ENCODE assay signal across 8 mouse cellular contexts in genomic region chr12:38928786-38929351, GRCm38 (mm10).
A peak's percentile ranks its signal among the peaks of the same experiment; 100 is the strongest.
DNase-seq lines count a peak whose midpoint lies in the region; ATAC-seq and TF ChIP-seq lines count a peak whose summit lies in the region.

No protein-coding gene starts in this region.

- no peaks in the 10 kb centered on the region for H3K27me3 ChIP-seq in MEL (ENCODE audit: control insufficient read depth in 1 of 2, insufficient read depth in 2 of 2, low read length in 2 of 2)
- no peaks in the 10 kb centered on the region for H3K27me3 ChIP-seq in kidney, postnatal 0 days (ENCODE audit: insufficient read depth, low read length)
- no peaks in the 10 kb centered on the region for H3K27me3 ChIP-seq in stomach, embryonic 15.5 days (replicated peaks)

- H3K4me1 ChIP-seq in MEL (ENCODE audit: control insufficient read depth in 1 of 2, insufficient read depth in 2 of 2, low read length in 2 of 2): no peaks in the 10 kb centered on the region
- H3K4me1 ChIP-seq in kidney, postnatal 0 days (replicated peaks; ENCODE audit: insufficient read depth, low read length): no peaks in the 10 kb centered on the region
- no peaks in the 10 kb centered on the region for H3K4me1 ChIP-seq in stomach, embryonic 15.5 days

- peak overlapping the region; percentile 9 to 12; a peak in 1 of 4 replicates for H3K4me3 ChIP-seq in MEL (ENCODE audit: control insufficient read depth in 1 of 2, insufficient read depth in 1 of 2, low read depth in 2 of 2, low read length in 2 of 2)
- H3K4me3 ChIP-seq in kidney, postnatal 0 days (replicated peaks; ENCODE audit: low read depth, low read length): no peak overlapping the region
- H3K4me3 ChIP-seq in stomach, embryonic 15.5 days (replicated peaks): no peak overlapping the region

- H3K4me2 ChIP-seq in kidney, postnatal 0 days (ENCODE audit: low read length): peak overlapping the region; percentile 21; the same call in 1 of the 2 replicates
- H3K4me2 ChIP-seq in stomach, embryonic 15.5 days: no peak overlapping the region

- no peaks in the 10 kb centered on the region for H3K36me3 ChIP-seq in MEL (ENCODE audit: control insufficient read depth in 1 of 2, insufficient read depth in 2 of 2, low read length in 2 of 2)
- H3K36me3 ChIP-seq in kidney, postnatal 0 days (ENCODE audit: insufficient read depth, low read length): no peaks in the 10 kb centered on the region
- no peaks in the 10 kb centered on the region for H3K36me3 ChIP-seq in stomach, embryonic 15.5 days

- 30% methylated on average over 11 of the region's 11 CpGs for WGBS in kidney, postnatal 0 days
- WGBS in stomach, embryonic 15.5 days: 42% methylated on average over 11 of the region's 11 CpGs

- H3K79me2 ChIP-seq in MEL (ENCODE audit: control insufficient read depth, insufficient read depth, low read length, poor library complexity): no peaks in the 10 kb centered on the region

- H3K9ac ChIP-seq in MEL (ENCODE audit: control insufficient read depth, low read depth, low read length, poor library complexity, severe bottlenecking): no peak overlapping the region
- H3K9ac ChIP-seq in kidney, postnatal 0 days (ENCODE audit: low read depth, low read length): no peak overlapping the region
- H3K9ac ChIP-seq in stomach, embryonic 15.5 days: no peak overlapping the region

- DNase-seq in adrenal gland, adult (ENCODE audit: inconsistent age in 2 of 2, low spot score in 1 of 2): peak; percentile 55 to 82
- DNase-seq in adrenal gland, postnatal 4 days (ENCODE audit: low spot score in 2 of 2): no peak
- peak; percentile 9 for DNase-seq in MEL (ENCODE audit: low read depth, low spot score)
- peak; percentile 31 to 50 for DNase-seq in cerebellum, postnatal 10 days
- DNase-seq in kidney, postnatal 0 days (ENCODE audit: low spot score): peak; percentile 52

- no peak for TF ChIP-seq CTCF in MEL (IDR thresholded peaks at IDR 0.05 in 2 of 3, conservative IDR thresholded peaks at IDR 0.05 in 1 of 3; ENCODE audit: control insufficient read depth in 1 of 3, insufficient read depth in 1 of 3, low read depth in 2 of 3, low read length in 3 of 3, poor library complexity in 1 of 3, severe bottlenecking in 1 of 3)
- TF ChIP-seq CTCF in kidney, postnatal 0 days (IDR thresholded peaks at IDR 0.05; ENCODE audit: low read depth): no peak

- H3K27ac ChIP-seq in MEL (ENCODE audit: control insufficient read depth, low read depth, low read length): no peak overlapping the region
- no peak overlapping the region for H3K27ac ChIP-seq in kidney, postnatal 0 days
- no peak overlapping the region for H3K27ac ChIP-seq in stomach, embryonic 15.5 days

- H3K9me3 ChIP-seq in MEL (replicated peaks; ENCODE audit: insufficient read depth, low read length): no peaks in the 10 kb centered on the region
- no peaks in the 10 kb centered on the region for H3K9me3 ChIP-seq in kidney, postnatal 0 days (replicated peaks; ENCODE audit: low read length)
- H3K9me3 ChIP-seq in stomach, embryonic 15.5 days: no peaks in the 10 kb centered on the region

- no peak for TF ChIP-seq EP300 in MEL (IDR thresholded peaks at IDR 0.05; ENCODE audit: low read depth in 1 of 2, low read length in 2 of 2)

- TF ChIP-seq RAD21 in MEL (IDR thresholded peaks at IDR 0.05; ENCODE audit: low read depth, low read length): no peak

- TF ChIP-seq POLR2A in MEL (IDR thresholded peaks at IDR 0.05; ENCODE audit: control insufficient read depth in 1 of 2, insufficient read depth in 1 of 2, low read depth in 1 of 2, low read length in 2 of 2, poor library complexity in 1 of 2): no peak

- ATAC-seq in granulocyte monocyte progenitor cell, adult 5-6 weeks (replicated peaks; ENCODE audit: poor library complexity, severe bottlenecking): peak; percentile 88
- peak; percentile 46; the same call in 1 of the 2 replicates for ATAC-seq in kidney, postnatal 0 days (replicated peaks; ENCODE audit: low FRiP score, low read depth)
- ATAC-seq in megakaryocyte, adult 5-6 weeks (ENCODE audit: poor library complexity, severe bottlenecking): peak; percentile 88
- ATAC-seq in stomach, embryonic 15.5 days (ENCODE audit: insufficient read depth, low FRiP score, low read depth): peak; percentile 53; the same call in 1 of the 2 replicates

TF ChIP-seq in MEL, 35 proteins besides CTCF, POLR2A, EP300 and RAD21:
- TF ChIP-seq KAT2A (conservative IDR thresholded peaks at IDR 0.05; ENCODE audit: low read depth, low read length): no peak
- no peak for TF ChIP-seq MEF2A (IDR thresholded peaks at IDR 0.05; ENCODE audit: extremely low read depth, insufficient replicate concordance, low read depth, low read length, poor library complexity, severe bottlenecking)
- TF ChIP-seq UBTF (IDR thresholded peaks at IDR 0.05; ENCODE audit: borderline replicate concordance, insufficient read depth, low read depth, low read length): no peak
- TF ChIP-seq POLR2AphosphoS2 (IDR thresholded peaks at IDR 0.05; ENCODE audit: low read length): no peak
- TF ChIP-seq TAL1 (IDR thresholded peaks at IDR 0.05; ENCODE audit: low read length): no peak
- TF ChIP-seq GABPA (IDR thresholded peaks at IDR 0.05; ENCODE audit: low read depth, low read length): no peak
- TF ChIP-seq TCF12 (IDR thresholded peaks at IDR 0.05; ENCODE audit: low read depth, low read length): no peak
- no peak for TF ChIP-seq ZNF384 (IDR thresholded peaks at IDR 0.05; ENCODE audit: low read depth, low read length)
- no peak for TF ChIP-seq TBP (IDR thresholded peaks at IDR 0.05; ENCODE audit: low read depth, low read length)

Comparison
In these comparisons a context has a peak if more than half of its experiments do, and no peak if none do; other contexts are left out.
1. DNase-seq: peak in adrenal gland, adult (2 of 2), MEL (single experiment), cerebellum, postnatal 10 days (2 of 2) and kidney, postnatal 0 days (single experiment); none in adrenal gland, postnatal 4 days (0 of 2).
2. H3K4me3 ChIP-seq: peak in MEL (2 of 2); none in kidney, postnatal 0 days (single experiment) and stomach, embryonic 15.5 days (single experiment).
3. Peak in every context shown above with its lines, with median percentiles within 50 percentile points of each other: ATAC-seq.